In the genomic region with DNA sequence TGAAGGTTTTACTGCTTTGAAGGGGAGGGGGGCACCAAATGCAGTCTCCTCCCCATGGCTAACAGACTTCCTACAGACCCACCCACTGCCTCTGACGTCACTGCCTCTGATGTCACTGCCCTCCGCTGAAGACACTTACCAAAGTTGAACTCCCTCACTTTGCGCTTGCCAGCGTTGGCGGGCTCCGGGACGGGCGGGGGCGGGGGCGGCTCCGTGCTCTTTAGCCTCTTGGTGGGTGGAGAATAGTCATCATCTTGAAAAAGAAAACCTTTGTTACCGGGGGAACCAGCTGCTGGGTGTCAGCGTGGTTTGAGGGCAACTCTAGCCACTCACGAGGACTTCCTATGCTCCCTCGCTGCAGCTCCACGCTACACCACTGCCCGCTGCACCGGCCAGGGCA, we compare ENCODE assay signal across 13 mouse cellular contexts. TPM values are rescaled to one million over a fixed set of nuclear protein-coding genes. Genes with fewer than 3 reads are reported as not detected.
A peak's percentile ranks its signal among the peaks of the same experiment; 100 is the strongest.
DNase-seq lines count a peak whose midpoint lies in the region; ATAC-seq lines count a peak whose summit lies in the region.
"Had no signal": no experiment of that assay in that cellular context is flagged by ENCODE, and none has a peak within 500 bp of the region (broad histone marks: within the 10 kb centered on the region; RNA-seq: fewer than 3 reads in every experiment).

No protein-coding gene starts in this region.

- 59% methylated on average over 18 of the region's 18 CpGs for WGBS in kidney, embryonic 14.5 days

- no peaks in the 10 kb centered on the region for H3K4me1 ChIP-seq in kidney, embryonic 14.5 days (ENCODE audit: control insufficient read depth, insufficient read depth, low read length)
- H3K4me1 ChIP-seq: forebrain, embryonic 13.5 days had no signal

- H3K4me2 ChIP-seq in kidney, embryonic 14.5 days (replicated peaks; ENCODE audit: low read depth, low read length), result no peak overlapping the region
- H3K4me2 ChIP-seq: forebrain, embryonic 13.5 days; midbrain, embryonic 11.5 days had no signal

- no peaks in the 10 kb centered on the region for H3K9me3 ChIP-seq in kidney, embryonic 14.5 days (ENCODE audit: control insufficient read depth, low read length)
- H3K9me3 ChIP-seq: forebrain, embryonic 13.5 days had no signal

- no peak overlapping the region for H3K9ac ChIP-seq in kidney, embryonic 14.5 days (ENCODE audit: low read depth, low read length)
- H3K9ac ChIP-seq: forebrain, embryonic 13.5 days had no signal

- no peaks in the 10 kb centered on the region for H3K27me3 ChIP-seq in kidney, embryonic 14.5 days (ENCODE audit: control insufficient read depth, insufficient read depth, low read length)
- H3K27me3 ChIP-seq: forebrain, embryonic 13.5 days; Patski had no signal

- H3K36me3 ChIP-seq in kidney, embryonic 14.5 days (ENCODE audit: control insufficient read depth, insufficient read depth, low read length), result peaks cover 97% of the 10 kb centered on the region

- H3K27ac ChIP-seq in kidney, embryonic 14.5 days (ENCODE audit: low read depth, low read length), result 0 out of 2 replicates have a peak overlapping the region, but pooled peaks have one; percentile 24
- H3K27ac ChIP-seq: forebrain, embryonic 13.5 days had no signal

- no peak overlapping the region for H3K4me3 ChIP-seq in kidney, embryonic 14.5 days (ENCODE audit: low read length)
- H3K4me3 ChIP-seq: forebrain, embryonic 13.5 days had no signal

- DNase-seq in kidney, adult 11 months, result no peak
- peak; percentile 94 for DNase-seq in T-cell, adult 2 months (ENCODE audit: low spot score)
- peak; percentile 63 for DNase-seq in kidney, postnatal 10 days
- peak; percentile 91 for DNase-seq in thymus, postnatal 0 days (ENCODE audit: low spot score)
- DNase-seq in urinary bladder, adult 2 months (ENCODE audit: low spot score), result no peak
- DNase-seq in cerebellum, adult 9-10 months, result no peak
- DNase-seq in adrenal gland, adult 8-10 months, result no peak
- DNase-seq: cerebellum, postnatal 10 days; retina, postnatal 1 day had no signal

- ATAC-seq in kidney, embryonic 14.5 days (ENCODE audit: low FRiP score, low TSS enrichment), result peak; percentile 59
- ATAC-seq: forebrain, embryonic 13.5 days; Patski had no signal

RNA-seq across cellular contexts. Expression of a gene that starts 37.0 kb away (rescaled TPM):
- polyA plus RNA-seq in kidney, embryonic 14.5 days (2014; fragmentation: Nextera tagmentation; extraction: Ambion mirVana), result 2.6 and 2.9 TPM in 2 replicates
- polyA plus RNA-seq in thymus, postnatal 0 days (2015; fragmentation: Nextera tagmentation; extraction: Ambion mirVana), result 9.6 and 10.3 TPM in 2 replicates
- 18.8 and 30.3 TPM in 2 replicates for polyA plus RNA-seq in urinary bladder, adult 2 months (2012; rRNA removed)
- 10 to 100 TPM in 1 of 4 experiments, 1 to 10 TPM in 3; 6.7 to 10.7 (median 8.3) TPM for total RNA-seq in adrenal gland, adult 8-10 months (2022)

RNA-seq across cellular contexts. Expression of a gene that starts 48.2 kb away (rescaled TPM):
- 131 and 196 TPM in 2 replicates for polyA plus RNA-seq in kidney, embryonic 14.5 days (2014; fragmentation: Nextera tagmentation; extraction: Ambion mirVana)
- polyA plus RNA-seq in thymus, postnatal 0 days (2015; fragmentation: Nextera tagmentation; extraction: Ambion mirVana), result 124 and 130 TPM in 2 replicates
- polyA plus RNA-seq in urinary bladder, adult 2 months (2012; rRNA removed), result 152 and 161 TPM in 2 replicates
- total RNA-seq in adrenal gland, adult 8-10 months (2022), result 100 to 1,000 TPM; 215 to 303 (median 258) TPM

Comparison
In these comparisons a context has a peak if more than half of its experiments do, and no peak if none do; other contexts are left out.
1. DNase-seq: peak in T-cell, adult 2 months (single experiment), kidney, postnatal 10 days (single experiment) and thymus, postnatal 0 days (single experiment); none in kidney, adult 11 months (single experiment), urinary bladder, adult 2 months (single experiment), cerebellum, adult 9-10 months (single experiment) and adrenal gland, adult 8-10 months (single experiment).